Mouse (Mus musculus) heart, adult 2 months (tissue): ENCODE results near the gene Tnik.

Experiments used
- CTCF ChIP-seq: fragments of 200-600 bp; IDR thresholded peaks from 2 replicates; pipeline ENCODE4 v1.8.1; 2022; ENCODE audit warnings: antibody characterized with exemption, mild to moderate bottlenecking, moderate library complexity
- POLR2A ChIP-seq: fragments of 200-500 bp; IDR thresholded peaks from 2 replicates; pipeline ENCODE4 v1.6.1; 2011; ENCODE audit warnings: mild to moderate bottlenecking, low read depth, low read length, control low read depth; ENCODE audit not compliant: insufficient read depth

GRCm38 (mm10) chr3:28343204-28343603, 80.2 kb downstream of the Tnik start:
- TF ChIP-seq CTCF (no peak), POLR2A (no peak)
